Mouse (Mus musculus) midbrain, embryonic 16.5 days (tissue): ENCODE measurements at regions not wholly inside any gene's neighbourhood (a gene's known extent, or its start where the extent isn't known, plus 50 kb on each side); places are given as distances from the start of the nearest gene placed in this dataset.

ENCODE experiments used
- ATAC-seq: fragments of 200-750 bp; cut with Nextera tagmentation; 2 replicates; pipeline ENCODE4 v1.8.0; 2017; ENCODE audit warnings: moderate TSS enrichment
- H3K27ac ChIP-seq: fragments of 300-500 bp; sonication (generic); 2 replicates; pipeline ENCODE4 v1.5.1; 2014; ENCODE audit warnings: mild to moderate bottlenecking, low read length, mixed read lengths
- H3K27me3 ChIP-seq: fragments of 300-500 bp; sonication (generic); 2 replicates; pipeline ENCODE4 v1.6.1; 2014; ENCODE audit warnings: low read depth, low read length, mixed read lengths; ENCODE audit not compliant: control insufficient read depth, insufficient read depth
- H3K36me3 ChIP-seq: fragments of 300-500 bp; sonication (generic); 2 replicates; pipeline ENCODE4 v1.6.1; 2014; ENCODE audit warnings: mild to moderate bottlenecking, low read length, moderate library complexity, mixed read lengths; ENCODE audit not compliant: control insufficient read depth, insufficient read depth
- H3K4me1 ChIP-seq: fragments of 300-500 bp; sonication (generic); 2 replicates; pipeline ENCODE4 v1.6.1; 2014; ENCODE audit warnings: mild to moderate bottlenecking, low read length, mixed read lengths; ENCODE audit not compliant: control insufficient read depth, insufficient read depth
- H3K4me2 ChIP-seq: fragments of 300-500 bp; sonication (generic); 2 replicates; pipeline ENCODE4 v1.6.1; 2014; ENCODE audit warnings: mild to moderate bottlenecking, low read length, mixed read lengths
- H3K4me3 ChIP-seq: fragments of 300-500 bp; sonication (generic); 2 replicates; pipeline ENCODE4 v1.5.1; 2014; ENCODE audit warnings: low read depth, mild to moderate bottlenecking, low read length, moderate library complexity, mixed read lengths
- H3K9ac ChIP-seq: fragments of 300-500 bp; sonication (generic); 2 replicates; pipeline ENCODE4 v1.6.1; 2014; ENCODE audit warnings: low read depth, low read length, mixed read lengths
- H3K9me3 ChIP-seq: fragments of 300-500 bp; sonication (generic); replicated peaks from 2 replicates; pipeline ENCODE4 v1.6.1; 2014; ENCODE audit warnings: mild to moderate bottlenecking, low read length, mixed read lengths; ENCODE audit not compliant: control insufficient read depth, poor library complexity, severe bottlenecking
- WGBS: fragments of 180-500 bp; shearing (Covaris S2); extraction: QIAGEN DNeasy Blood & Tissue Kit; methylation state at CpG from one replicate; pipeline ENCODE4 v1.1.7; 2014; 5-methylcytosine and 5-hydroxymethylcytosine counted together

DNA sequence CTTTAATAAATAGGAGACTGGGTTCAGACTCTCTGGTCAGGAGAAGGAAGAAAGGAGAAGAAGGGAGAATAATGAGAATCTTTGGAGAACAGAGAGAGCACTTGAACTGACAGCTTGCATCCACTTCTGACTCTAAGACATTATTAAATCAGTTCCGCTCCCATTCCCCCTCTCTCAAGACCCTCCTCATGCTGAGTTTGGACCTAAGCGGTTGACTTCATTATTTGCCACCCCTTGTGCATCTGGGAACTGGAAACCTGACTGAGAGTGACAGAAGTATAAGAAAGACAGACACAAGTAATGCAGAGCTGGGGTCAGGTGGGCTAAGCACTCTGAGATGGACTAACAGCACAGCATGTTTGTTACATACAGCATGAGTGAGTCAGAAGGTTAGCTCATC, 80.3 kb upstream of the Khdrbs2 start:
- H3K9me3 ChIP-seq = no peaks in the 10 kb centered on the region
- no peak overlapping the region for H3K27ac ChIP-seq
- no peaks in the 10 kb centered on the region for H3K4me1 ChIP-seq
- no peak overlapping the region for H3K9ac ChIP-seq
- no peak overlapping the region for H3K4me3 ChIP-seq
- no peak overlapping the region for H3K4me2 ChIP-seq
- WGBS = 59% methylated on average over 2 of the region's 2 CpGs
- H3K27me3 ChIP-seq = no peaks in the 10 kb centered on the region
- H3K36me3 ChIP-seq = no peaks in the 10 kb centered on the region
- ATAC-seq = no peak

DNA sequence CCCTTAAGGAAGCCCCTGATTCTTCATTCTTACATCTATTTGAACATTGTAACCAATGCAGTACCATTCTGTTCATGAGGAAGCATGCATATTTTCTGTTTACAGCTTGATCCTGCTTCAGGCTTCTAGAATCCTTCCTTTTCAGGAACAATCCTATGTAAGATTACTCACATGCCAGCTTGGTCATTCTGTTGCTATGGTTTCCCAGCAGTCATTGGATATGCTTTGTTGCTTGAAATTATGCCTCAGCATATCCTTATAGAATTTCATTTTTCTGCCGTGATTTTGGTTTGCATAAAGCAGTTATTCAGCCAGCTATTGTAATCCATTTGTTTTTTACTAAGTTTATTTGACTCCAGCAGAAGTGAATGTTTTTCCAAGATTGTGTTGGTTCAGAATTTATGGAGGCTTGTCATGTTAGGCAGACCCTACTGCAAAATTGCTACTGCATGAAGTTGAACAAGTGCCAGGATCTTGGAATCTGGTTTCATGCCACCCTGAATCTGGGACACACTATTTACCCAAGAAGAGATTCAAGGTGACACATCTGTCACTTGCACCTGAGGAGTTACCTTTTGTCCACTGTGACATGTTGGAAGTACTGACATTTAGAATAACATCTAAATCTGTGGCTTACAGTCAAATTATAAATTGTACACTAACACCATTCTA, 79.4 kb upstream of the Khdrbs2 start:
- H3K27me3 ChIP-seq = no peaks in the 10 kb centered on the region
- no peak overlapping the region for H3K4me2 ChIP-seq
- no peaks in the 10 kb centered on the region for H3K36me3 ChIP-seq
- H3K4me1 ChIP-seq = no peaks in the 10 kb centered on the region
- H3K27ac ChIP-seq = no peak overlapping the region
- no peak overlapping the region for H3K4me3 ChIP-seq
- WGBS = 39% methylated on average over 1 of the region's 1 CpGs
- ATAC-seq = 0 out of 2 replicates have a peak, but pooled peaks have one; percentile 25
- no peaks in the 10 kb centered on the region for H3K9me3 ChIP-seq
- no peak overlapping the region for H3K9ac ChIP-seq

DNA sequence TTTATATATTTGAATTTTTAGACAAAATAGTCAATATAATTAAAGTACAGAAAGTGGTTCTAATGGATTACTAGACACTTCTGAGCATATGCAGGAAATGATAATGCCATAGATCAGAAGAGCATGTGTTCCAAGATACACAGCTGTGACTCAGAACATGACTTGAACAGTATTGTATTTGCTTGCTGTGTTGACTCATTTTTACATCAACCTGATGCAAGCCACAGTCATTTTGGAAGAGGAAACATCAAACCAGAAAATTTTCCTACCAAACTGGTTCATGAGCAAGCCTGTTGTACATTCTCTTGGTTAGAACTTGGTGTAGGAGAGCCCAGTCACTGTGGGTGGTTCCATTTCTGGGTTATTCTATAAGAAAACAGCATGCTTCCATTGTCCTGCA, 68.5 kb upstream of the Khdrbs2 start:
- Histone ChIP-seq H3K27ac (no peak overlapping the region), H3K36me3 (no peaks in the 10 kb centered on the region), H3K4me1 (no peaks in the 10 kb centered on the region), H3K4me2 (no peak overlapping the region), H3K27me3 (no peaks in the 10 kb centered on the region), H3K4me3 (no peak overlapping the region), H3K9me3 (no peaks in the 10 kb centered on the region), H3K9ac (no peak overlapping the region)
- no peak for ATAC-seq
